Mouse (Mus musculus) MEL (cell line): Measurements from ENCODE around the gene CK137956.

Experiments
- CTCF ChIP-seq, 3 experiments: IDR thresholded peaks in 2 of 3; conservative IDR thresholded peaks in 1 of 3; 2 replicates each; pipeline ENCODE4 v1.5.1; 2011 to 2012; ENCODE audit warnings: low read length in 3 of 3, low read depth in 2 of 3, mild to moderate bottlenecking in 2 of 3, improper control_type of control experiment in 1 of 3, inconsistent platforms in 1 of 3, mixed read lengths in 1 of 3, moderate library complexity in 1 of 3; ENCODE audit not compliant: control insufficient read depth in 1 of 3, insufficient read depth in 1 of 3, poor library complexity in 1 of 3, severe bottlenecking in 1 of 3
- GATA1 ChIP-seq: IDR thresholded peaks from 2 replicates; pipeline ENCODE4 v1.6.1; 2011; ENCODE audit warnings: low read depth, low read length, improper control_type of control experiment
- JUND ChIP-seq: IDR thresholded peaks from 2 replicates; pipeline ENCODE4 v1.6.1; 2011; ENCODE audit warnings: low read depth, mild to moderate bottlenecking, improper control_type of control experiment, low read length
- MAFK ChIP-seq: IDR thresholded peaks from 2 replicates; pipeline ENCODE4 v1.6.1; 2011; ENCODE audit warnings: low read depth, mild to moderate bottlenecking, low read length, improper control_type of control experiment, borderline replicate concordance
- MYC ChIP-seq: IDR thresholded peaks from 2 replicates; pipeline ENCODE4 v1.6.1; 2011; ENCODE audit warnings: low read depth, mild to moderate bottlenecking, low read length, improper control_type of control experiment, moderate library complexity
- POLR2AphosphoS5 ChIP-seq: IDR thresholded peaks from 2 replicates; pipeline ENCODE4 v1.6.1; 2012; ENCODE audit warnings: low read depth, borderline replicate concordance, mild to moderate bottlenecking, inconsistent platforms, low read length, moderate library complexity, mixed read lengths
- RCOR1 ChIP-seq: IDR thresholded peaks from 2 replicates; pipeline ENCODE4 v1.6.1; 2012; ENCODE audit warnings: low read depth, mild to moderate bottlenecking, inconsistent platforms, low read length, improper control_type of control experiment
- USF1 ChIP-seq: IDR thresholded peaks from 2 replicates; pipeline ENCODE4 v1.6.1; 2014; ENCODE audit warnings: low read depth, mild to moderate bottlenecking, inconsistent platforms, low read length, improper control_type of control experiment, moderate library complexity

- TF ChIP-seq MYC (no peak), JUND (no peak), RCOR1 (no peak), MAFK (no peak), POLR2AphosphoS5 (no peak), CTCF (IDR thresholded peaks at IDR 0.05 in 2 of 3, conservative IDR thresholded peaks at IDR 0.05 in 1 of 3; ENCODE audit: control insufficient read depth in 1 of 3, insufficient read depth in 1 of 3, low read depth in 2 of 3, low read length in 3 of 3, poor library complexity in 1 of 3, severe bottlenecking in 1 of 3) (no peak), GATA1 (no peak), USF1 (no peak)
Observed at GRCm38 (mm10) chr4:127989347-127989995, 18.7 kb upstream of the CK137956 start.
